Mouse (Mus musculus) cerebellum, adult 11-12 months (tissue): ENCODE measurements around the gene Foxo1.

Experiments used
- DNase-seq: peaks from one replicate; pipeline ENCODE4 v3.0.0; 2022

The Foxo1 gene

DNA sequence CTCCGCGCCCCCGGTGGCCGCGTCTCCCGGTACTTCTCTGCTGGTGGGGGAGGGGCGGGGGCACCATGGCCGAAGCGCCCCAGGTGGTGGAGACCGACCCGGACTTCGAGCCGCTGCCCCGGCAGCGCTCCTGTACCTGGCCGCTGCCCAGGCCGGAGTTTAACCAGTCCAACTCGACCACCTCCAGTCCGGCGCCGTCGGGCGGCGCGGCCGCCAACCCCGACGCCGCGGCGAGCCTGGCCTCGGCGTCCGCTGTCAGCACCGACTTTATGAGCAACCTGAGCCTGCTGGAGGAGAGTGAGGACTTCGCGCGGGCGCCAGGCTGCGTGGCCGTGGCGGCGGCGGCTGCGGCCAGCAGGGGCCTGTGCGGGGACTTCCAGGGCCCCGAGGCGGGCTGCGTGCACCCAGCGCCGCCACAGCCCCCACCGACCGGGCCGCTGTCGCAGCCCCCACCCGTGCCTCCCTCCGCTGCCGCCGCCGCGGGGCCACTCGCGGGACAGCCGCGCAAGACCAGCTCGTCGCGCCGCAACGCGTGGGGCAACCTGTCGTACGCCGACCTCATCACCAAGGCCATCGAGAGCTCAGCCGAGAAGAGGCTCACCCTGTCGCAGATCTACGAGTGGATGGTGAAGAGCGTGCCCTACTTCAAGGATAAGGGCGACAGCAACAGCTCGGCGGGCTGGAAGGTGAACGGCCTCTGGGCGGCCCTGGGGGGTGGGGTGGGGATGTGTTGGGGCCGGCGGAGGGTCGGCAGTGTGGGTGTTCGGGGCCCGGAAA, 789 bp downstream of the Foxo1 start:
- DNase-seq, result peak; percentile 64

DNA sequence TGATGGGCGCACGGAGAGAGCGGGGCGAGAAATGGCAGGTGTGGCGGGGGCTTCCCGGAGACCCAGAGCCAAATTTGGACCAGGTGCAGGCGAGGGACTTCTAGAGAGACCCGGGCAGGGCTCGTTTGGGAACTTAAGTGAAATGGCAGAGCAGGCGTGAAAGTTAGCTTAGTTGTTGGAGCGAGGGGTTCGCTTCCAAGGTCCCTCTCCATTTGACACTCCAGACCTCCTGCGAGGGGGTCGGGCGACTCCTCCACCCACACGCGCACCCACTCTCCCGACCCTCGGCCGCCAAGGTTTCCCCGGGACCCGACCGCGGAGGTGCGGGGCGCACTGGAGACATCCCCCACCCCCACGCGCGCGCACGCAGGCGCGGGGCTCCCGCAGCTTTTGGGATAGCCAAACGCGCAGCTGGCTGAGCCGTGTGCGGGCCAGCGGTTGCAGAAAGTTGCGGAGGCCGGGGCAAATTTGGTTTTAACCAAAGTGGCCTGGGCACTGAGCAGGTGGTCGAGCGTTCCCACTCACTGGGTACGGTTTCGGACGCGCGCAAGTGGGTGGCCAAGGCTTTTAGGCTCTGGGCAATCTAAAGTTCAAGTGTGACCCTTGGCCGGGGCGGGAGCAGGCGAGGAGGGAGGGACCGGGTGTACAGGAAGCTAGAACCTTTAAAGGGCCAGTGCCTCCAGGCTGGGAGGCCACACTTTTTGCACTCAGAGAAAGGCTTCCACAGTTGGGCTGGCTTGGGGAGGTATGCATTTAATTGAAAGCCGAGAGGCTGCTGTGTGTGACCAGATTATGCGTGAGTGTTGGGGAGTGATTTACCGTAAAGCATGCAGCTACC, 1.6 kb downstream of the Foxo1 start:
- peak; percentile 52 for DNase-seq

- DNase-seq, result no peak
These were observed 2.4 kb downstream of the Foxo1 start for GRCm38 (mm10) chr3:52270511-52270910.

DNA sequence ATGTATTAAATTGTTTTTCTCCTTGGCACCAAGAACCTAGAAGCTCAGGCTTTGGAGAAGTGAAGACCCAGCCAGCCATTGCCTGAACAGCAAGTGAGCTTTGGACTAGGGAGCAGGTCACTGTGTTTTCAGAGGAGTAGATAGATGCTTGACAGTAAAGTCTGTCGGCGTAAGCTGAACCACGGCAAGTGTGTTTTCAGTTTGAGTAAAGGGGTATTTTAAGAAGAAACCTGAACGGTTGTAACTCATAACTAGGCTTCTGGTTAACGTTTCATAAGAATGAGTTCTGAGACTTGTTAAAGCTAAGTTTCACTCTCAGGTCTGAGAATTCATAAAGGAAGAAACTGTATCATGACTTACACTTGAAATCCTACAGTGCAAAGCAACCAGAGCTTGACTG, 3.2 kb downstream of the Foxo1 start:
- no peak for DNase-seq

DNA sequence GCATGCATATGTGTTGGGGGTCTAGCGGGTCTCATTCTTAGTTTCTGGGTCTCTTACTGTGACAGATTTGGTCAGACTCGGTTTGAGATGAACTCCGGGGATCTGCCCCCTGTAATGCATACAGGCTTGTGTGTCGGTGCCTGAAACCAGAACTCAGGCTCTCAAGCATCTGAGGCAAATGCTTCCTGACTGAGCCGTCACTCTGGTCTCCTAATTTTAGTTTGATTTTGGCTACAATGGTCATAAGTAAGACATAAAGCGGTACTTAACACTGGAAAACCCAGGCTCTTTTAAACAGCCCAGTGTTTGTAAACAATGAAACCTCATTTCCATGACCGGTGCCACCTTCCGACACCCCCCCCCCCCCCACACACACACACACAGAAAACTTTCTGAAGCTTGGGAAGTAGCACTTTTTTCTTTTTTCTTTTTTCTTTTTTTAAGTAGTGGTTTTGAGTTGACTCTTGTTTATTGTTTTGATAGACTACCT, 4.3 kb downstream of the Foxo1 start:
- DNase-seq, result no peak

GRCm38 (mm10) chr3:52274475-52274874, 6.3 kb downstream of the Foxo1 start:
- no peak for DNase-seq

DNA sequence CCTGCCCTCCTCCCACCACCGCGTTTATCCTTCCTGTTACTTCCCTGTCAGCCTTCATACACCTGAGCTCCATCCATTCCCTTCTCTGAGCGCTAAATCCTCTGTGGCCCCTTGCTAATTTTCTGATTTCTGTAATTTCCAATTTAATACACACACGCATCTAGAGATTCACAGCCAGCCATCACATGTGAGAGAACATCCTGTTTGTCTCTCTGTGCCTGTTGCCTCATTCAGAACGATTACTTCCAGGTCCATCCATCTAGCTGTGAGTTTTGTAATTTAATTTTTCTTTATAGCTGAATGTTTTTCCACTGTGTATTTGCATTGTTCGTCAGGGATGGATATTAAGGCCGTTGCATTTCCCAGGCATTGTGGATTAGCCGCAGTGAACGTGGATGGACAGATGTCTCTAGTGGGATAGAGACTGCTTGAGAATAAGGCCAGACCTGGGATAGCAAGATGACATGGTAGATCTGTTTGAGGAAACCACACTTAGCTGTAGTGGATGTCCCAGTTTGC, 7.0 kb downstream of the Foxo1 start:
- DNase-seq, result no peak

GRCm38 (mm10) chr3:52280681-52281080, 12.5 kb downstream of the Foxo1 start:
- DNase-seq, result no peak

DNA sequence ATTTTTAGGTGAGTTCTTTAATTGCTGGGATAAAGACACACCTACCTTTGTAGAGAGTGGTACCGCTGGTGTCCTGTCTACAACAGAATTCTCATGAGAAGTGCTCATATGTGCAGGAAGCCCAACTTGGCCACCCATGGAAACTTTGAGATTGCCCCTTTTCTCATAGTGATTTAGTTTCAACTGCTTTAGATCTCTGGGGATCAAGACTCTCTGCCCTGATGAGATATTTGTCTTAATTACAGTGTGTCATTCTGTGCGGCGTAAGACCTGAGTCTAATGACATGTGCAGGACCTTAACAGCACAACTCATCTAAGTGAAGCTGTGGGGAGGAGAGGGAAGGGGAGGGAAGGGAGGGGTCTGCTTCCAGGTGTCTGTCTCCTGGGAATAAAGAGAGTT, 13.7 kb downstream of the Foxo1 start:
- no peak for DNase-seq

DNA sequence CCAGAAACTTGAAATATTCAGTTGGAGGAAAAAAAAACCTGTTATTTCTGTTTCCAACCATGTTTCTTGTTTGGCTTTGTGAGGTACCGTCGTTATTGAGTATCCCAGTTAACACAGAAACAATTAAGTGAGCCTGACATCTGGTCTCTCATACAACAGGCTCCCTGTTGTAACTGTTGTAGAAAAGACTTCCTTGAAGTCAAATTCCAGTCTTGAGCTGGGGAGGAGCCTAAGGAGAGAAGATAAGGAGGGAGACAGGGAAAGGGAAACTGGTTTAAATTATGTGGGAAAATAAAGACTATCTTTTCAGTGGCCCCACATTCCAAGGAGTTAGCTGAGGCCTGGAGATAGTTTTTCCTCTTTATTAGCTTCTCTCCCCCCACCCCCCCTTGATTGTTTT, 14.2 kb downstream of the Foxo1 start:
- DNase-seq, result no peak

- no peak for DNase-seq
These were observed 15.4 kb downstream of the Foxo1 start for GRCm38 (mm10) chr3:52283521-52283920.

DNA sequence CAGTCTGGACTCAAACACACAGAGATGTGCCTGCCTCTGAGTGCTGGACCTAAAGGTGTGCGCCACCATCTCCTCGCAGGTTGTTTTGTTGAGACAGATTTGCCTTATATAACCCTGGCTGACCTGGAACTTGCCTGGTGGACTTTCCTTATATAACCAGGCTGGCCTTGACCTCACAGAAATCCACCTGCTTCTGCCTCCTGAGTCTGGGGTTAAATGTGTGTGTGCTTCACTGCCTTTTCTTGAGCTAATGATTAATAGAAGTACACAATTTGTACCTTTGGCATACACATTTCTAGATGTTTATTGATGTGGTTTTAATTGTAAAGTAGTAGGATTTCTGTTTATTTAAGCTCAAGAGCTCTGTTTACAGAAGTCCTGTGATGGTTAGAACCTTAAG, 22.7 kb downstream of the Foxo1 start:
- DNase-seq, result no peak

DNA sequence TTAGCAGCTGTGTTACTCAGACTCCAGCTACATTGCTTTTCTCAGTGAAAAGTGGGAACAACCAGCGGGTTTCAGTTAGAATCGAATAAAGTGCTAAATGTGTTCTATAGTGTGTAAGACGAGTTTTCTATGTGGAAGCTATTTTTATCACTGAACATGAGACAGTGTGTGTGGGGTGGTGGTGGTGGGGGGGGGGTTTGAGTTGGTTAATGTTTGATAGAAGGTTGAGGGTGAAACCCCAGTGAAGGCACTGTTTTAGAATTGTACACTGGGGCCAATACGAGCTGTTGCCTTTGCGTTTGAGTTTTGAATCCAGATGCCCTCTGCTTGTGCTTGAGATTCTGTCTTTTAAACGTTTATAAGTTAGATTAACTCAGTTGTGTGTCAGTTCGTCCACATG, 24.4 kb downstream of the Foxo1 start:
- DNase-seq, result no peak

GRCm38 (mm10) chr3:52293946-52294345, 25.8 kb downstream of the Foxo1 start:
- DNase-seq, result no peak

DNA sequence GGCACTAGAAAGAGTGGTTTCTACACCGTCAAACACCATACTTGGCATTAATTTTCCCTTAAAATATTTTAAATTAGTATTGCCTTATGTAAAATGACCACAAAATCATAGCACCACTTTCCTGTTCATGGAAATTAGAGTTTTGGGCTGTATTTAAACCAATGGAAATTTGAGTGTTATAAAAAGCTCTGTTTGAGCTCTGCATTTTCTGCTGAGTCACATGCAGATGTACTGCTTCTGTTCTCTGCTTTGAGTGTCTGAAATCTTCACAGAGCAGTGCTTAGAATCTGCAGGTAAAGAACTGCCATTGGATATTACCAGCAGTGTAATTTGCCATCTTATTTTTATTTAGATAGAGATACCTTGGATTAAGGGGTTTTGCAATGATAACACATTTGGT, 27.6 kb downstream of the Foxo1 start:
- no peak for DNase-seq

DNA sequence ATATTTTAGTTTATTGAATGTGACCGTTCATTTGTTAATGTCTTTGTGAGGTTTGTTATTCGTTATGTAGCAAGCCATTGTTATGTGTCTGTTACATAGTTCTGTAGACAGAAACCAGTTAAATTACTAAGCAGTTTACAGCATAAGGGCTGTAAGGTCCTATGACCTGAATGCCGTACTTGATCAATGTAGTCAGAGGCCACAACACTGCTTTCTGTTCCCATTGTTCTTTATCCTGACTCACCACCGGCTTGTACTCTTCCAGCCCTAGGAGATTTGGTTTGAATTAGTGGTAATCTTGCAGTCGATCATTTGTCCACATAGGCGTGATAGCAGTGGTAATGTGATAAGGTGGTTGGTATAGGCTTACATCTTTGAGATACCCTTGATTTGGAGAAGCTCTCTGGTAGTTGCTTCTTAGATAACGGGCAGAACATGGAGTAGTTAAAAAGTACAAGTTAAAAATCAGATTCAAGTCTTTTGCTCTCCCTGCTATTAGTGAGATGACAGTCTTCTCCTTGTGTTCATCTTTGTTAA, 28.2 kb downstream of the Foxo1 start:
- no peak for DNase-seq

DNA sequence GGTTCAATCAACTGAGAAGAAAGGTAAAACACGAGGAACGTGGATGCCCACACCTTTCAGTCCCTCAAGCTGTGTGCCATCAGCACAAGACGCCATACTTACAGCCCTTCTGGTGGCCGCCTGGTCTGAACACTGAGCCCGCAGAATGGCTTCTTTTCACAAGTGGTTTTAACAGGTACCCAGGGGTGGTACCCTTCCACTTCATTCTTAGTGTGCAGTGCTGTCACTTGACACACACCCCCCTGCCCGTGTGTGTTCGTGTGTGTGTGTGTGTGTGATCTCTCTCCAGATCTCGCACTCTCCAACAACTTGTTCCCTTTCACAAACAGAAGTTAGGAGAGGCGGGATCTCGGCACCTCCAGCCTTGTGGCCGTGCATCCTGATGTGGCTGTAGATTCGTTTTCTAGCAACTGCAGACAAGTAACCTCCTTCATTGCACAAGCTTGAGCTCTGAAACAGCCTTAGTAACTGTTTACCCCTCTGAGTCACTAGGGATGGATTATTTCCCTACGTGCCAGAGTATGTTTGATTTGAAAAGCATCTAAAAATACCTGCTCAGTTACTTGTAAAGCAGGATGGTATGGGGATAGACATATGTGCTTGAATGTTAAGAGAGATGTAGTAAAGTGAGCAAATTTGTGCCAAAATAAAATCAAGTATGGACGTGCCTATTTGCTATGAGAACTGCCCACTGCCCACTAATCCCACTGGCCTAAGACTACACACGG, 29.3 kb downstream of the Foxo1 start:
- DNase-seq, result no peak

GRCm38 (mm10) chr3:52298683-52299082, 30.5 kb downstream of the Foxo1 start:
- no peak for DNase-seq

DNA sequence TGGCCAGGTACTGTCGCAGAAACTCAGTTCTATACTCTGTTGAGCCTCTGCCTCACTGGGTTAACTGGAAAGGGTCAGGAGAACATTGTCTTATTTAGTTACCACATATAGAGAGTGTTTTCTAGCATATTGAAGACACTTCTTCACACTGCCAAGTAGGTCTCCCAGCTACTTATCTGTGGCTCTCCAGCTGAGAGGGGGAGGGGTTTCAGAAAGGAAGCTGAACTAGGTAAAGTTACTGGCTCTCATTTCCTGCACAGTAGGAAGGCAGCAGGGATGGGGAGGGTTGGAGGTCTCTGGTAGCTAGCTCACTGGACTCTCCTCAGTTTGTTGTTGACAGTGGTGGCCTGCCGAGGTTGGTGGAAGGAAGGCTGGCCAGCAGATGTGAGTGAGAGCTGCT, 31.2 kb downstream of the Foxo1 start:
- no peak for DNase-seq

- no peak for DNase-seq
These were observed 32.4 kb downstream of the Foxo1 start for GRCm38 (mm10) chr3:52300517-52300916.

DNA sequence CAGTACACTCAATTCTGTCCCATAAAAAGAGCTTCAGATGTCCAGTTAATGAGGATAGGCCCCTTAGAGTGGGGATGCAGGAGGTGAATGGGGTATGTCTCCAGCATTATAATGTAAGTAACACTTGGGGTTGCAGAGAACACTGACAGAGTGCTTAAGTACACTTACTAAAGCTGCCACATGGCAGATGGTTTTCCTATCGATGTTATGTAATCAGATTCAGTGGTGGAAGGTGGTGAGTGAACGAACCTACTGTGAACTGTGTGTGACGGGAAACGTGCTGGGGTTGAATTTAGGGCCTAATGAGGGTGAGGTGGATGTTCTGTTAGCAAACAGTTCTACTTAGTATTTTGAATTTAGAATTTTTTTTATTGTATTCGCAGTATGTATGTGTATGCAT, 35.2 kb downstream of the Foxo1 start:
- peak; percentile 25 for DNase-seq

DNA sequence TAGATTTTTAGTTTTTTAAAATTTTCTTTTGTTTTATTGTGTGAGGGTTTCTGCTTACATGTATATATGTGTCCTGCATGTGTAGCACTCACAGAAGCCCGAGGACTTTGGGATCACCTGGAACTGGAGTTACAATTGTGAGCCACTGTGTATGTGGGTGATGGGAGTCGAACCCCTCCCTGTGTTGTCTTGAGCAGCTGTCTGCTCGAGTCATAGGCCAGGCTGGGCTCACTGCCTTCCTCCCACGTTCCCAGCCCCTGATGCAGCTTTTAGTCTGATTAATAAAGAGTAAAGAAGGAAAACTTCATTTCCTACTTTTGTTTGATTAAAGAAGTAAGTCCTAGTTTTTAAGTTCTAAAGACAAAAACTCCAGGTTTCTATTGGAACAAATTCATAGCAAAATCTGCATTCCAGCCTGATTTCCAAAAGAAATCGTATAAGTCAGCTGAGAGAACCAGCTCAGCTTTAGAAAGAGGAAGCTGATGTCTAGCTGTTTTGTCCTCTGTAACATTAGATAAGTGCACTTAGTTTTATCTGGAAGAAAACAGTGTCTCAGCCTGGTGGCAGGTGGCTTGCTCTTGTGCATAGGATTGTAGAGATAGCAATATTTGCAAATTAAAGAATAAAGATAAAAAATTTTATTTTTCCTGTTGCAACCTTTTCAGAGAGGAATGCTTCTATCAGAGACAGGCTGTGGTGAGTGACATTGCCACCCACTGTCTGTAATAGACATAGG, 40.6 kb downstream of the Foxo1 start:
- DNase-seq, result no peak
